Mouse (Mus musculus): ENCODE measurements at regions not wholly inside any gene's neighbourhood (a gene's known extent, or its start where the extent isn't known, plus 50 kb on each side); places are given as distances from the start of the nearest gene placed in this dataset.
"Not testable (repeated sequence)": the region's sequence is repeated elsewhere in the genome, so short reads cannot be mapped to it uniquely, and the experiment has no call there.

DNA sequence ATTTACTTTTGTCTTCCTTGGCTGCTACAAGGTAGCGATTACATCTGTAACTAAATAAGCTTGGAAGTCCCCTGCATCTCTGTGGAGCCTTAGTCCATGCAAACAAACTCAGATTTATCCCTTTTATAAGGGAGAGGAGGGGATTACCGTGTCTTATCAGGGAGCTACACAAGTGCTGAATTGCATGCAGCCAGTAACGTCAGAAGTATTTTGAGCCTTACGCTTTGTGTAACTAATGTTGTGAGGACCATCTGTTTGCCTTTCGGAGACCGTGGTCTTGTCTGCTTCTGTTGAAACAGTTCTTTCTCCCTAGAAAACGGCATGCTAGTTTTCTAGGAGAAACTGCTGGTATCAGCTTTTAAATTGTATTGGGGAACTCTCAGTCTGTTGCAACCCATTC lies 58.0 kb upstream of the Dmrta1 start:
- no peak for DNase-seq

GRCm38 (mm10) chr4:89604721-89605120 lies 74.5 kb upstream of the Dmrta1 start:
- DNase-seq: no peak

DNA sequence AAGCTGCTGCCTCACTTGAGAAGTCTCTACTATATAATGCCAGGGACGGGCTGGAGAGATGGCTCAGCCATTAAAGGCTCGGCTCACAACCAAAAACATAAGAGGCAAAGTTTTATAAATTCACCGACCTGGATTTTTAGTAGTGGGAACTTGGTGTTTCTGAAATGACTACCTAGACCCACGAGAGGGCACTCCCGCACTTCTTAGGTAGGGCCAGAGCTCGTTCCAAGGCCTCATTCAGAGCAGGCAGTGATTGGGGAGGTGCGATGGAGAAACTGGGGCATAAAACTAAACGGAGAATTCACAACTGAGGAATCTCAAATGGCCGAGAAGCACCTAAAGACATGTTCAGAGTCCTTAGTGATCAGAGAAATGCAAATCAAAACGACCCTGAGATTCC lies 103.7 kb upstream of the Dmrta1 start:
- DNase-seq: no peak

DNA sequence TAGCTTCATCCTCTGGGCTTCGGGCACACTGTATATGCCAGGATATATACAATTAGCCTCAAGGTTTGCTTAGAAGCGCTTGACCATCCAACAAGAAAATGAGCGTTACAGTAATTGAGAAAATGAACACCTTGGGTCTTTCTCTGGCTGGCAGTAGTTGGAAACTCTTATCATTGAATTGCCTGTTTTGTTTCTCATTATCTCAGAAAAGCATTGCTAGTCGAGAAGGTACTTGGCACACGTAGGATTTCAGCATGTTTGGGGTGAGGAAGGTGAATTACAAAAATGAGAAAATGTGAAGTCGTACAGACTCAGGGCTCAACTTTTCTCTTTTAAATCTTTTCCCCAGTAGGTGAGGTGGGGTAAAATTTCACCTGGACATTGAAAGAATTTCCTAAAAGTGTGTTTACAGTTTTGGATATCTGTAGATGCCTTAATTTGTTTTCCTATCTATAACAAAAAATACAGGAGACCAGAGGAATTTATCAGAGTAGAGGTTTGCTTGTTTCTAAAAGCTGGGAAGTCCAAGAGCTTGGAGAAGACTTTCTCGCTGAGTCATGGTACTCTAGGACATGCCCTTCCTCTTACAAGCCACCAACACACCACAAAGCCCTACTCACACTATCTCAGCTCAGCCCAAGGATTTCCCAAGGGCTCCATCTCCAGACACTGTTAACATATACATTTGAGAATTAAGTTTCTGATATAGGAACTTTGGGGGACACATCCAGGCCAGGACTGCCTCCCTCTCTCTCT lies 124.3 kb upstream of the Dmrta1 start:
- DNase-seq: no peak

GRCm38 (mm10) chr4:89552556-89552955 lies 126.7 kb upstream of the Dmrta1 start:
- no peak for DNase-seq

DNA sequence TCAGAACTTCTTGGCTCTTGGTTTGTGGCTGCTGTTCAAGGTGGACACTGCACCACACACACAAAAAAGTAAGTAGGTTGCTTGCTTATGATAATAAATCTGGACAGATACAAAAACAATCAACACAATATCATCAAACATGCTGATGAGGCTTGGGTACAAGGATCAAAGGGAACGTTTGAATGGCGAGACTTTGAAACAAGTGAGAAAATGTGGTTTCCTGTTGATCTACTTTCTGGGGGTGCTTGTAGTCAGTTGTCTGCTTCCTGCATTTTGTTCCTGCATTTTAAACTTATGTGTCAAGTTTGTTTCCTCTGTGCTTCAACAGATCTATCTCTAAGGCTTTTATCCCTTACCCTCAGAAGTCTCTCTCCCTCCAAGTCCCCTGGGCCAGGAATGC lies 128.7 kb upstream of the Dmrta1 start:
- DNase-seq: no peak

GRCm38 (mm10) chr4:89532462-89532861 lies 146.8 kb upstream of the Dmrta1 start:
- peak in 1 of 2 experiments; percentile 36 for DNase-seq

- no peak for DNase-seq
These were observed 149.0 kb upstream of the Dmrta1 start for GRCm38 (mm10) chr4:89530050-89530911.

- DNase-seq: no peak
These were observed 151.3 kb upstream of the Dmrta1 start for GRCm38 (mm10) chr4:89527966-89528365.

GRCm38 (mm10) chr4:89527326-89527725 lies 151.9 kb upstream of the Dmrta1 start:
- DNase-seq: no peak

DNA sequence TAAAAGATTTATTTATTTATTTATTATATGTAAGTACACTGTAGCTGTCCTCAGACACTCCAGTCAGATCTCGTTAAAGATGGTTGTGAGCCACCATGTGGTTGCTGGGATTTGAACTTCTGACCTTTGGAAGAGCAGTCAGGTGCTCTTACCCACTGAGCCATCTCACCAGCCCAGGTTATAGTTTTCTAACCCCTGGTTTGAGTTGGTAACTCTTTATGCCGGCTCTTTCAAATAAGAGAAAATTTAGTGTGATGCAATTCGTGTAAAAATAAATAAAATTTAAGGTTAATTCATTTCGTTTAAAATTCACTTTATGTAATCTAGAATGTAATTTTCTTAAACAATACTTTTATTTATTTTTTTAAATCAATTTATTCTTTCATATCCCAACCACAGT lies 153.7 kb upstream of the Dmrta1 start:
- DNase-seq: not testable (repeated sequence)

- DNase-seq: peak; percentile 47 to 63
These were observed 154.7 kb upstream of the Dmrta1 start for GRCm38 (mm10) chr4:89524260-89525200.

DNA sequence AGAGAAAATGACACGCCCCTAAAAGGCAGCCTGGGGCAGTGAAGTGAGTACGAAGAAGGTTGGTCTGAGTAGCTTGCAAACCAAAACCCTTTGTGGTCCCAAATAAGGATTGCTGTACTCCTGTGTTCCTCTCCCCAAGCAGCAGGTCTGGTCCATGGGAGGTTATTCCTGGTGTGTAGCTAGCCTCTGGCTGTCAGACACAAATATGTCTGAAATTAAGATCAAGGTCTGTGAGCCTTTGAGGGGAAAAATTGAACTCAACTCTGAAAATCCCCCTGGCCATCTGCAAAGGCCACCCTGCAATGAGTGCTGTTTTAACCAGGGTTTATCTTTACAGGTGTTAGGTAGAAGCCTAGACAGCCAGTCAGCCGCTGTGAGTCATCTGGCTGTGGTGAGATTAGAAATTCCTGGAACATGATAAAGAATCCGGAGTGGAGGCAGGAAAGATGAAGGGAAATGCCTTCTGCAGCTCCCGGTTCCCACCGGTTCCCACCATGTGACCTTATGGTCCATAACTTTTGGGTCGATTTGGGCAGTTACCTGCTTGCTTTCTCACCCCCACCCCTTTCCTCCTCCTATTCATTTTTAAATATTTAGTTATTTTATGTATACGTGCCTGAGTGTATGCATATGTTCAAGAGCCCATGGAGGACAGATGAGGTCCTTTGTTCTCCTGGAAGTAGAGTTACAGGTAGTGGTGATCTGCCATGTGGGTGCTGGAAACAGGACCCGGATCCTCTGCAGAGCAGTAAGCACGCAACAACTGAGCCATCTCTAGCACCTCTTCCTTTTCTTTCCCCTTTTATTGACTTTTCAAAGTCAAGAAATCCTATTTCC lies 155.6 kb upstream of the Dmrta1 start:
- peak; percentile 11 to 27 for DNase-seq

DNA sequence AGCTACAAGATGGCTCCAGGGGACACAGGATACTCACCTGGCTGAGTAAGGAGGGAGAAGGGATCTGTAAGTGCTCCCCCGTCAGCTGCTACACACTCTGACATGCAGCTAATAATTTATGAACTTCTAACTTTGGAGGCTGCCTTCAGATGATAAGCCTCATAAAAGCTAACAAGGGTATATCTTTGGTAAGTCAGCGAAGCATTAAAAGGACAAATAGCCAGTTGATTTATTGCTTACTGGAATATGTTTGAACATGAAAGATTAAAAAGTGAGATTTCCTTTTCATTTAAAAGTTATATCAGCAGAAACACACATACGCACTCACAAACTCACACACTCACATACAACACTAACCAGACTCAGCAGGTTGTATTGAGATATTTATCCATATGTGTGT lies 161.2 kb upstream of the Dmrta1 start:
- DNase-seq: no peak

GRCm38 (mm10) chr4:89515823-89516411 lies 163.3 kb upstream of the Dmrta1 start:
- DNase-seq: no peak

GRCm38 (mm10) chr4:89514981-89515380 lies 164.3 kb upstream of the Dmrta1 start:
- DNase-seq: no peak

GRCm38 (mm10) chr4:89510593-89510992 lies 168.6 kb upstream of the Dmrta1 start:
- no peak for DNase-seq

GRCm38 (mm10) chr4:89509655-89510391 lies 169.4 kb upstream of the Dmrta1 start:
- DNase-seq: no peak

- DNase-seq: no peak
These were observed 171.0 kb upstream of the Dmrta1 start for GRCm38 (mm10) chr4:89508103-89508763.

- no peak for DNase-seq
These were observed 173.8 kb upstream of the Dmrta1 start for GRCm38 (mm10) chr4:89505368-89505819.
